Mouse (Mus musculus): ENCODE results near the gene Atp8a2.
"Not testable (repeated sequence)": the region's sequence is repeated elsewhere in the genome, so short reads cannot be mapped to it uniquely, and the experiment has no call there.

Atp8a2 gene

DNA sequence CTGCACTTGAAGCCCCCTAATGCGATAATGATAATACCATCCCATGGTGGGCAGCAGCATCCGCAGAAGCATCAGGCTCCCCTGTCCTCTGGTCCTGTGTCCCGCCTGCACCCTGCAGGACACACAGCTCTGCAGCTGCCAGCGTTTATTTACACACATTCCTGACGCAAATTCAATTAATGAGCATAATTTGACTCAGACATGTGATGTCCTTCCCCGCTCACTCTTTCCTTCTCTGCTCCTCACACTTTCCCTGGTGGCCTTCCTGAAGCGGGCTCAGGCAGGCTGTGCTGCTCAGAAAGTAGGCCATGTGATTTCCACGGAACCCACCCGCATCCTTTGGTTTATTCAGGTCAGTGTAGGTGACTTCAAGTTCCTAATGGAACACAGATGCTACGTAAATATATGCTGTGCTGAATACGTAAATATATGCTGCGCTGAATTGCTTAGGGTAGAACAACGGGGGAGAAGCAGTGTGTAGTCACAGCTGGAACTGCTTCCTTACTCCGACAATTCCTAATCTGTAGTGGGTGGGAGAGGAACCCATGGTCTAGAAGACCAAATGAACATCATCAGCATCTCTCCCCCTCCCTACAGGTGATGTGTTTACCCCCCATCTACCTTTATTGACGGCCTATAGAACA, 437.7 kb downstream of the Atp8a2 start:
- no peak for DNase-seq

DNA sequence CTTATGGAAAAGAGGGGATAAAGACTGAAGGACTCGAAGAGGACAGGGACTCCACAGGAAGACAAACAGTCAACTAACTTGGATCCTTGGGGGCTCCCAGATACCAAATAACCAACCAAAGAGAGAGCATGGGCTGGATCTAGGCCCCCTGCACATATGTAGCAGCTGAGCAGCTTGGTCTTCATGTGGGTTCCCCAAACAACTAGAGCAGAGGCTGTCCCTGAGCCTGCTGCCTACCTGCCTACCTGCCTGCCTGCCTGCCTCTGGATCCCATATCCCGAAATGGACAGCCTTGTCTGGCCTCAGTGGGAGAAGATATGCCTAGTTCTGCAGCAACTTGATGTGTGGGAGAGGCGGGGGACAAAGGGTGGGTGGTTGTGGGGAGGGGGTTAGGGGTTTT, 444.6 kb downstream of the Atp8a2 start:
- DNase-seq, result no peak

DNA sequence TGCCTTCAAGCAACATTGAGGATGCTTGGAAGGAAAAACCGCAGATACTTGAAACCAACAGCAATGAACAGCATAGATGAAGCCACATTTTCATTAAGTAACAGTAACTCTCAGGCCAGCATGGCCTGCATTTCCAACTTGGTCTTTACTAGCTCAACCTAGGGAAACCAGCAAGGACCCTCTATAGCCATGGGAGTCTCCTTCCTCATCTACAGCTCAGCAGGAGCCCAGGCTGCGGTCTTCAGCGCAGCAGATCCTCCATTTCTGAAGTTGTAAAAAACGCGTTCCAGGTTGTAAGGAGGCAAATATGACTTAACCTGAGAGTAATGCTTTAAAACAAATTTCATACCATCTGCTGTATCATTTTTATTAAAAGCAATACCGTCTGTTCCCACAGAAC, 447.0 kb downstream of the Atp8a2 start:
- DNase-seq, result no peak

DNA sequence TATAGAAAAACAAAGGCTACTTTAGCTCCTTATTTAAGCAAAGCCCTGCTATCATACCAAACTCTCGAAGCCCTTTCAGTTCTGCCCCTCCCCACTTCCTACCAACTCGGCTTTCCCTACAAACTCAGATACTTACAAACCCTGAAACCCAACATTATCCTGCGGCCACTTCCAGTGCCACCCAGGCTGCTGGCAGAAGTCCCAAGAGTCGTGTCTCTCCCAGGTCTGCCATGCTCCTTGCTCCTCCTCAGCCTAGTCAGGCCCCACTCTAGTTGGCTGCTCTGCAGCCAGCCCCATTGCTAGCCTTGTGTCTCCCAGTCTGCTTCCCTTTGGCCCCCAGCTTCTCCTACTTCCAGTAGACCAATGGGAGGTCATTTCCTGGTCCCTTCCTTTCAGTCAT, 451.3 kb downstream of the Atp8a2 start:
- no peak for DNase-seq

DNA sequence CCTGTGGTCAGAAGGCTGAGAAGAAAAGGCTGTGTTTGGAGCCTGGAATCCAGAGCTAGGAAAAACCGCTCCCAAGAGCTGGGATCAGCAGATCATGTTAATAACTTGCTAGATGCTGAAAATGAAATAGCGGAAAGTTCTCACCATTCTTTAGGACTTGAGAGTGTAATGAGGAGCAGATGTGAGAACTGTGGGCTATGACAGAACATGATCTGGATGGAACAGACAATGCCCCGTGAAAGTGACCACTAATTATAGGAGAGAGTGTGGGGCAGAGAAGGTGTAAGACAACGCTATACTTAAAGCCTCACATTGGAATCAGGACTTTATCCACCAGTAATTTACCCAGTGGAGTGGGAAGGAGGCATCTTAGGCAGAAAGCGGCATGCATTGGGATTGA, 455.2 kb downstream of the Atp8a2 start:
- no peak for DNase-seq

DNA sequence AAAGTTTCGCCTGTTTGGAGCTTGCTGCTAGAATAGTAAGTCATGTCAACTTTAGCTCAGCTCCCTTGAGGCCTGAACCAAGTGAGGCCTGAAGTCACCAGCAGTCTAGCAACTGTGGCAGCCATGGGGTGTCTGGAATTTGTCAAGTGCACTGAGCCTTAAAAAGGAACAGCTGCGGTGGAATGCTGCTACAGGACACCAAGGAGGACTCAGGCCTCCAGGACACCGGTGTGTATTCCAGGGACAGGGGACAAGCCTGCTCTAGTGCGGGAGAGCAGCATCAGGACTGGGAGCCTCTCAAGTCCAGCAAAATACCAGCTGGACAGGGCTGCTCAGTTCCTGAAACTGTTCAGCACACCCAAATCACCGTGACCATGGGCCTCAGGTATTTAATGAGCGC, 457.5 kb downstream of the Atp8a2 start:
- DNase-seq, result no peak

DNA sequence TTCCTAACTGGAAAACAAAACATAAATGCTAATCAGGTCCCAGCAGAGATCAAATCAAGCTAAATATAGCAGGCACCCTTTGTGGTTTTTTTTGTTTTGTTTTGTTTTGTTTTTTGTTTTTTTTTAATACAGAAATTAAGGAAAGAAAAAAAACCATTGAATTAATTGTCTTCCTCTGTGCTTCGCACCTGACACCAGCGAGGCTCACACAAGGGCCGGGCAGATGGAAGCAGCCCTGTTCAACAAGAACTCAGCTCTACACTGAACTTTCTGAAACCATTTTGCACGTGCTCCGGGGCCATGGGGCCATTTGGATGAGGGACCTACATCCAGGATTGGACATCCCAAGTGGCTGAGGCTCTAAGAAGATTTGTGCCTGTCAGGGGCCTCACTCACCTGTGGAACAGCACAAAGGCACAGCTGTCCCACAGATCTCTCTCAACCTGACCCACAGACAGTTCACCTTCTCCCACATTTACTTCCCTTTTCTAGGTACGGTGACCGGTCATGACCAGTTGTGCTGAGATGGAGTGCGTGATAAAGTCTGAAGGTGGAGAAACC, 459.2 kb downstream of the Atp8a2 start:
- no peak for DNase-seq

DNA sequence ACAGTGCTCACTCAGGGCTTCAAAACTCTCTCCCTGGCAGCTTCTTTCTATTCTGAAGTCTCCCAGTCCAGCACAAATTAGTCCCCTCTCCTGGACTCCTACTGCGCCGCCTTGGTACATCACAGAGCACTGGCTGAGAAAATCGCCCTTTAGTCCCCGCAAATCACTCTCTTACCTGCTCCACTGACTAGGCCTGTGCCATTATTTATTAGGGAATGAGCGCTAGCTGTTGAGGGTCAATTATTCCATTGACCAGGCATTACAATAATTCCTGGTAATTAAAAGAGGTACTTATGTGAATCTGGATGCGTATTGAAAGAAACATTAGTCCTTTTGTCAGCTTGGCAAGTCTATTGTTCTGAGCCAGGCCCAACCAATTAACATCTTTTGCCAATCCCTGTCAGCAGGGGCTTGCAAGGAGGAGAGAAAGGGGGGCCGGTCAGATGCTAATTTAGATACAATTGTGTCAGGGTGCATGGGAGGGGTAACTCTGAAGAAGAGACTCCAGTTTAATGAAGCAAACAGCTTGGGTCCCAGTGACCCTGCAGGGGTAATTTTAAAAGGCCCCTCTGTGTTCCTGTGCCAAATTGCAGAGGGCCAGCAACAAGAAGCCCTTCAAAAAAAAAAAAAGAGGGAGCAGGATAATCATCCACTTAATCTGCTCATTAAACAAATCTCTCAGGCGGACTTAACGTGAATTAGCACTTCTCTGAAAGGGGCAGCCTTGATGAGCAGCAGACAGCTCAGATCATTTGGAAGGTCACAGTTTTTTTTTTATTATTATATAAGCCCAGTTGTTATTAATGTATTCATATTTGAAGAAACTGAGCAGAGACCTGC, 459.9 kb downstream of the Atp8a2 start:
- DNase-seq, result no peak

DNA sequence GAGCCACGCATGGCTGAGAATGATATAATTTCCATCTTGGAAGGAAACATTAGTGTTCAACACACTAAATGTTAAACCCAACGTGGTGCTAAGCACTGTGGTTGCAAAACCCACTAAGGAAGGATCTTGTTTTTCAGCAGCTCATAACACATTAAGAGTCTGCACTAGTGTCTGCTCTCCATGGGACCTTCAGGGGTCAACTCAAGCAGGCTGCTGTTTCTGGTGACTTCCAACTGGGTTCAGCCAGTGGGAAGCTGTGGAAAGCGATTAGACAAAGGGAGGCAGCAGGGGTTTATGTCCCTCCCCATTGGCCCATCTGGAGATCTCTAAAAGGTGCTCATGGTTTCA, 467.0 kb downstream of the Atp8a2 start:
- DNase-seq, result no peak

DNA sequence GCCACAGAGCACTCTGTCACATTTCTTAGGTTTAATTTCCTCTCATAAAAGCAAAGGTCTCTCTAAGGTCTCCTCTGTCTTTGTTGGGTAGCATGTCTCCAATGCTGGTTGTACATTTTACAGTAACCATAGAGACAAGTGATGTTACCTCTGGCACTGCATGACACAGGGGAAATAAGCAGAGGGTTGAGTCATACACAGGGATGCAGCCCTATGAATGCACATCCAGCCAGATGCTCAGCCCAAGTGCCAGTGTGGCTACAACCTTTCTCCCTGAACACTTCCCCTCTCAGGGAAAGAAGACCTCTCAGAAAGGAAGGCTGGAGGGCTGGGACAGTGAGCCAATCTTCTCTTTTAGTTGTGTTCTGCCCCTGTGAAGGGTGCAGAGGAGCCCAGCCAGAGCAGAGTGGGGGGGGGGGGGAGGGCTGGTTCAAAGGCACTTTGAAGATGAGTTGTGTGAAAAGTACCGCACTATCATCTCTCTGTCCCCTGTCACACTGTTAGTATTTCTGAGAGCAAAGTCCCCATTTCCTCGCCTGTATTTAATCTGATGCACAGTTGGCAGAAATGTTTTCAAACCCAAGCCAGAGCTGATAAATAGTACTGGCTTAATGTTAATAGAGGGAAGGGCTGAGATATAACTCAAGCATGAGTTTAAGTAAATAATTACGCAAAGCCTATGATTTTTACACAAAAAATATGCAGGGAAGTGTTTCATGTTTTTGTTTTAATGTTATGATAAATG, 467.5 kb downstream of the Atp8a2 start:
- DNase-seq, result no peak

DNA sequence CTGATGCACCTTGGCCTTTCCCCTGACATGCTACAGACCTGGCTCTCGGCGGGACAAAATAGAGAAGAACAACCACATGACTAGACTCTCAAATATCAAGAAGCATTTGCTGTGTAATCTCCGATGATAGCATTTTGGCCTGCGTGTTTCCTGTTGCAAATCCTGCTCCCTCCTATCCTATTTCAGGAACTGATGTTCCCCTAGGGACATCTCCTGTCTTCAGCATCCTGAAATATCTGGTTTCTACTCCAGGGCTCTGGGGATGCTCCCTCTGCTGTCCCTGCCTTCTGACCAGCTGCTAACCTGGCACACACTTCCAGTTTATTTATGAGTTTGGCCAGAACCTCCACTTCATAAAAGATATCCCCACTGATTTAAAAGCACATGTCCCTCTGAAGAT, 470.0 kb downstream of the Atp8a2 start:
- DNase-seq, result no peak

DNA sequence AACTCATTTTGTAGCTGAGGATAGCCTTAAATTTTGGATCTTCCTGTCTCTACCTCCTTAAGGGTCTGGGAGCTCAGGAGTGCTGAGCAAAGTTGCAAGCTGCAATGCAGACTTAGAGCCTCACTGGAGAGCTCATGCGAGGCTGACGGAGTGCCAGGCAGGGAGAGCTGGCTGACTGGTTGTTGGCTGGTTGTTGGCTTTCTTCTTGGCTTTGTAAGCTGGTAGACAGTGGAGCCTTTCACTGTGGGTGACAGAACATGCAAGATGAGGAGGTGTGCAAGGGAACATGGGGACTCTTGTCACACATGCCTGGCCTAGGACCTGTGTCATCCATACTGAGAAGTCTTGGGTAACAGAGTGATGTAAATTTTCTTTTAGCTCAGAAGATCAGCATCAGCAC, 473.8 kb downstream of the Atp8a2 start:
- no peak for DNase-seq

DNA sequence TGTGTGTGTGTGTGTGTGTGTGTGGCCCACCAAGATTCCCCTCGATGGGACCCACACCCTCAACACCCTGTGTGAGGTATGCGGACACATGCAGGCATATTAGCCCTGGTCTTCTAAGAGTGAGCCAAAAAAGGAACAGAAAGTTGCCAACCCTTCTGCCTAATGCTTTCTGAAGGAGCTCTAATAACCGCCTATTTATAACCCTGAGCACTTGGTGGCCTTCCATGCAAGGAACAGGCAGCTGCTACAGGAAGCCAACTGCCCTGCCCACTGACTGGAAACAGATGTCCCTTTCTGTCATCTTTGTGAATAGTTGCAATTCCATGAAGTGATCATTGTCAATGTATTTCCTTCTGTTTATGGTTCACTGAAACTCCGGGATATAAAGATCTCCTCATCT, 475.0 kb downstream of the Atp8a2 start:
- peak; percentile 58 for DNase-seq

DNA sequence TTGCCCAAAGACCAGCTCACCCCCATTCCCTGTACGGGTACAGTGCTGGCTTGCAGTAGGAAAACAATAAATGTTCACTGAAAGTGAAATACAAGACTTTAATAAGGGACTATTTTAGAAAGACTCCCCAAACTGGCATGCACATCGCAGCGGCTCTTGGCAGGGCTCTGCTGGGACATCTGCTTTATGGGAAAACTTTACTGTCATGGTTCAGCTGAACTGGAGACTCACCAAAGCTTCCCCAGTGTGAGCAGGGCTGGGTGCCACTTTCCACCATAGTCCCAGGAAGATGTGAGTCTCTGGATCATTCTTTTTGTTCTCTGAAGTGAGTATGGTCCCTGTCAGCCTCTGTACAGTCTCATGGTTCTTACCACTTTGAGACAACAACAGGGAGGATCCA, 475.6 kb downstream of the Atp8a2 start:
- peak; percentile 33 for DNase-seq

DNA sequence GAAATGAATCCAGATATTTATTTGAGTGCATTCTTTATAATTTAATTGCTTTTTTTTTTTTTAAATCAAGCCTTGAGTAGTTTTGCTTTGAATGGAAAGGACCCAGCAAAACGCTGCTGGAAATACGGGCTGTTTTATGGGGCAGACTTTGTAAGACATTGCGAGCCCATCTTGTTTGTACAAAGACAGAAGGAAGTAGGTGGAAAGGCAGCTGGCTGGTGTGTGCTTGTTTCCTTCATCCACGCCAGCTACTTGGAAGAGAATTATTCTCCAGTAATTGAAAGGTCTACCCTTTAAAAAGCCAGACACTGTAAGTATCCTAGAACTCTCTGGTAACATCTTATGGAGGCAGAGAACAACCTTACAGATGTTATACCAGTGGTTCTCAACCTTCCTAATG, 476.6 kb downstream of the Atp8a2 start:
- DNase-seq, result no peak

DNA sequence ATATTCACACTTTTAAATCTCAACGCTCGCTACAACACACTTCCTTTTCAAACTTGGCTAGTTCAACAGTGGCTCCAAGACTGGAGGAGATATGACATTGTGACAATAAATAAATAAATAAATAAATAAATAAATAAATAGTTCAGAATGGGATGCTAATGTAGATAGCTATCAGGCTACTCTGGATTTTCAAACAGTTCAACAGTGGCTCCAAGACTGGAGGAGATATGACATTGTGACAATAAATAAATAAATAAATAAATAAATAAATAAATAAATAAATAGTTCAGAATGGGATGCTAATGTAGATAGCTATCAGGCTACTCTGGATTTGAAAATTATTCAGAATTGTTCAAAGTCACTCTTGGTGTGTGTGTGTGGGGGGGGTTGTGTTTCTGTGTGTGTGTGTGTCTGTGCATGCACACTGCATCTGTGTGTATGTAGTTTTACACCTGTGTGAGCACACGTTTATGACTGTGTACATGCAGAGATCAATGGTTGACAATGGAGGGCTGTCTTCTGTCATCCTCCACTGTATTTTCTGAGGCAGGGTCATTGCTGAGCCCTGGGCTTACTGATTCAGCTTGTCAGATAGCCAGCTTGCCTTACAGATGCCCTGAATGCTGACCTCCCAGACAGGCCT, 480.4 kb downstream of the Atp8a2 start:
- not testable (repeated sequence) for DNase-seq

DNA sequence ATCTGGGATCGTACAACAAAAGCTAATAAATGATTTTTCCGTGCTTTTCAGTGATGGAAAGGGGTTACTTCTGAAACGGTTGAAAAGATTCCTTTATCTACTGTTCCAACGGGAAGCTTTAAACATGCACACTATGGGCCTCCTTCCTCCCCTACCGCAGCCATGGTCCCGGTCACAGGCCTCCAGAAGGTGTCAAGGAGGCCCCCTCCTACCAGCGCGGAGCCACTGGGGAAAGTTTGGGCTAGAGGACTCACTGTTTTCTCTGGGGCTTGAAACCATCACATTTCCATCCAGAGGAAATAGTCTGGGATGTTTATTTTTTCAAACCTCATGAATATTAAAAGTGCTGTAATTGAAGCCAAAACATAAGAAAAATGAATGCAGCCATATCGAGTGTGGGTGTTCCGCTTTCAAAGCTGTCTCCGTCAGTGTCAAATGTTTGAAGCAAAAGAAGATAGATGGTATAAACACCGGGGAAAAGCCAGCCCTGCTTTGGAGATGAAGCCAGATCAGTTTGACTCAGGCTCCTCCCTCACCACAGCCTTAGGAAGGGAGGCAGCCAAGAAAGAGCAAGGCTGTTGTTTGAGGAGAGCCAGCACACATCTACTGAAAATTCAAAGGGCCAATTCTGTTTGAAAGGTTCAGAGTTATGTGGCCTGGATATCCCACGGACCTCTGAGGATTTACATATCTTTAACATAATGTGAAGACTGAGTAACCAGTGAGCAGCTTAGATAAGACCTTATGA, 481.1 kb downstream of the Atp8a2 start:
- no peak for DNase-seq

DNA sequence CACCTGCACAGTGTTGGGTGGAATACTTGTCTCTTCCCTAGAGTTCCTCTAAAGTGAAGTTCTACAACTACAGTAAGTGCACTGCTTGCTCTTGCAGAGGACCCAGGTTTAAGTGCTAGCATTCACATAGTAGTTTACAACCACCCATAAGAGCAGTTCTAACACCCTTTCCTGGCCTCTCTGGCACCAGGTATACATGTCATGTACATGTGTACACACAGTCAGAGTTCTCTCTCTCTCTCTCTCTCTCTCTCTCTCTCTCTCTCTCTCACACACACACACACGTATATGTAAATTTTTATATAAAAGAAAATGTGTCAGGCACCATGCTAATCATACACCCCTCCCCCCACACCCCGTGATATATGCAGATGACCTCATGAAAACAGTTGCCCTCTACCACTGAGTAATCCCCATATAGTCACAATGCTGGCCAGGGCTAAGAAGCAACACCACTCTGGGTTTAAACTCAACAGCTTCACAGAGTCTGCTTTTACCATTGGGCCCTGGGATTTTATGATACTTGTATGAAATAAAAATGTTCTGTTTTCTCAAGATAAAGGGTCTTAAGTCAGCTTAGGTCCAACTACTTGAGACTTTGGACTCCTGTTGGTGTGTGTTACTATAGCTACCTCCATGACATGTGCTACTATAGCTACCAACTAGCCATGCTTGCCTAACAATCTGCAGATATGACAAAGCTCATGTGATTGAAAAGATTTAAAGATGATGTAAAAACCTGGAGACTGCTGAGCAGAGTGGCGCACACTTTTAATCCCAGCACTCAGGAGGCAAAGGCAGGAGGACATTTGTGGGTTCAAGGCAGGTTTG, 487.3 kb downstream of the Atp8a2 start:
- no peak for DNase-seq

DNA sequence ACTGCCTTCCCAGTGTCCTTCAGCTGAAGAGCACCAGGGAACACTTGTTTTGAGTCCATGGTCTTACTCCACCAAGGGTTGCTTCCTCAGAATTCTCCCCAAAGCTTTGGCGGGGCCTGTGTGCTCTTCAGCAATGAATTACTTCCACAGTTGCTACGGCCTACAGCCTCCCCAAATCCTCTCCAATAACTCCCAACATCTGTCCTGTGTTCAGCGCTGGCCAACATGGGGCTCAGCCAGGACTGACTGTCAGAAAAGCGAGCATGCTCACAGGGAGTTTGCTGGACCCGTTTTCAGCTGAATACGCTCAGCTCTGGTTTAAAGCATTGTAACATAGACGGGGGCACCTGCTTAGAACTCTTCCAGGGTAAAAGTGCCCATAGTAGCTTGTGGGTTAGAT, 489.0 kb downstream of the Atp8a2 start:
- no peak for DNase-seq

DNA sequence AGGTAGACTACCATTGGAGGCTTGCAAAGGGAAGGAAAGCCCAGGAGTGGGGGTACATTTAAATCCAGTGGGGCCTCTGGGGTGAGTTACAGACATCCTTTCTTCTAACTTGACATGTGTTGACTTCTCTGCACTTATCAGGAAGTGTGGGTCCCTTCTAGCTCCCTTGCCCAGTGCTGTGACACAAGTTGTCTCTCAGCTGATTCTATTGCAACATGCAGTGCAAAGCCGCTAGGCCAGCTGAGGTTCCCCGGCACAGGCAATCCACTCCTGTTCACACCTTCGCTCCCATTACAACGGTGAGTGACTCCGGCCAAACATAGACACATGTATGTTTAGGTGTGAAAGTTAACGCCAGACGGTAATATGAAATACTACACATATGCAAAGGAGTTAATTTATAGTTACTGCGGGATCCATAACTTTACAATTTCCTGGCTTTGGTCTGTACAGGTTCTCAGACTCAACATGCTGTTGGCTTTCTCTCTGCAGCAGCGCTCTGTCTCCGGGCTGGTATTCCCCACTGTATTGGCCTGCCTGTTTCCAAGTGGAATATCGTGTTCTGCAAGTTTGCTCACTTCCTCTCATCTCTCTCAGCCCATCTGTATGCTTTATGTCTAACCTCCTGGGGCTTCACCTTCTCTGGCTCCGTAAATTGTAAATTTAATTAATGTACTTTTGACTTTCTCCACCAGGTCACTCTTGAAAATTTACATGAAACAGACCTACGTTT, 491.5 kb downstream of the Atp8a2 start:
- no peak for DNase-seq

DNA sequence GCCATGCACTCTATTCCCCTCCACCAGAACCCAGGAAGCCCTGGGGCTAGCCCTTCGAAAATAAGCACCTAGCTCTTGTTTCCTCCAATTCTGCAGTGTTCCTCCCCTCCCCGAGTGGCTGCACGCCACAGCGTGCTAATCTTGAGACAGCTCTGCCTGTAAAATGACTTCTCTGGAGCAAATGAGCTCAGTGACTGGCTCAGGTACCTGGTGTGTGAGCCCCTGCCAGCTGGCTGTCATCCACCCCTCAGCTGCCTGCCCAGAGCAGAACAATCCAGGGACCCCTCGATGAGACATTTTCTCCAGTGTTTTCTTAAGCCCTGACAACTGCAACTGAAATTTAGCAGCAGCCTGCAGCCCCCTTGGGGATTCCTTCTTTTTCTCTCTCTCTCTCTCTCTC, 495.5 kb downstream of the Atp8a2 start:
- peak; percentile 34 for DNase-seq

Data from cerebellum, adult 9-10 months (tissue).